Mouse (Mus musculus) left cerebral cortex, postnatal 25 days (tissue): ENCODE data around the gene Mgrn1. TPM values are rescaled to one million over a fixed set of nuclear protein-coding genes. Genes with fewer than 3 reads are reported as not detected.

Source experiments
- DNase-seq, 2 experiments: peaks; one replicate each; pipeline ENCODE4 v3.0.0; 2022; ENCODE audit warnings: low spot score in 2 of 2, mixed read lengths in 1 of 2
- intact Hi-C: fragments of 180-260 bp; cut with DNase I; formaldehyde crosslinking; loops from one replicate; pipeline ENCODE4 v1.15.1; 2025
- total RNA-seq, 2 experiments: library from RNA; stranded (reverse); gene quantifications; 2 replicates each; pipeline ENCODE4 v1.2.3; 2021

The Mgrn1 gene
- total RNA-seq, 2 experiments from 2014 or later, result 200 to 206 TPM

GRCm38 (mm10) chr16:4964731-4965391, 78.8 kb downstream of the Mgrn1 start:
- intact Hi-C loops, result loop anchor here (2.0 kb wide), 3 partner anchors 48 to 84 kb away; partner anchors contain the start of genes Glyr1, Mgrn1 and Rogdi
- DNase-seq, result no peak

- no peak for DNase-seq
- intact Hi-C loops, result loop anchor here (2.0 kb wide), 3 partner anchors 47 to 83 kb away; partner anchors contain the start of genes Glyr1, Mgrn1 and Rogdi
Measured at GRCm38 (mm10) chr16:4965392-4966129, 79.5 kb downstream of the Mgrn1 start.

GRCm38 (mm10) chr16:4968426-4968825, 82.4 kb downstream of the Mgrn1 start:
- intact Hi-C loops, result no loop called here
- DNase-seq, result no peak

GRCm38 (mm10) chr16:4969055-4969843, 83.2 kb downstream of the Mgrn1 start:
- intact Hi-C loops, result no loop called here
- DNase-seq, result no peak

- no peak for DNase-seq
- intact Hi-C loops, result no loop called here
Measured at GRCm38 (mm10) chr16:4971626-4972025, 85.6 kb downstream of the Mgrn1 start.

GRCm38 (mm10) chr16:4974521-4974920, 88.5 kb downstream of the Mgrn1 start:
- intact Hi-C loops, result no loop called here
- DNase-seq, result no peak

- intact Hi-C loops, result loop anchor here (2.0 to 5.0 kb wide), 2 partner anchors 37 to 171 kb away; partner anchors contain the start of genes Rogdi and Sec14l5
Measured at GRCm38 (mm10) chr16:4976180-4976579, 90.1 kb downstream of the Mgrn1 start.

GRCm38 (mm10) chr16:4978275-4979051, 92.4 kb downstream of the Mgrn1 start:
- intact Hi-C loops, result loop anchor here (5.0 kb wide), 1 partner anchor 169 kb away; the partner anchor contains the start of gene Sec14l5
- peak; percentile 52 to 83 for DNase-seq

More at GRCm38 (mm10) chr16:4976180-4976579, 90.1 kb downstream of the Mgrn1 start:
- peak; percentile 47 to 48 for DNase-seq

GRCm38 (mm10) chr16:4979755-4980380, 93.8 kb downstream of the Mgrn1 start:
- intact Hi-C loops, result loop anchor here (5.0 kb wide), 1 partner anchor 167 kb away; the partner anchor contains the start of gene Sec14l5
- no peak for DNase-seq

GRCm38 (mm10) chr16:4984717-4985116, 98.7 kb downstream of the Mgrn1 start:
- intact Hi-C loops, result no loop called here
- DNase-seq, result no peak

Other genes with a start within 250 kb of the Mgrn1 start
- gene Vasn, start 246.3 kb upstream of the Mgrn1 start, total RNA-seq, result 1 to 10 TPM; 7.5 to 9.9 TPM
- gene Dnaja3, start 246.3 kb upstream of the Mgrn1 start, total RNA-seq, result 10 to 100 TPM; 62.2 to 63.3 TPM
- 10 to 100 TPM; 82.0 to 92.7 TPM for gene Coro7, start 206.5 kb upstream of the Mgrn1 start, total RNA-seq
- gene Nmral1, start 166.9 kb upstream of the Mgrn1 start, total RNA-seq, result 10 to 100 TPM in 1 of 2 experiments, 1 to 10 TPM in 1; 9.6 to 10.5 TPM
- 10 to 100 TPM; 79.0 to 80.3 TPM for gene Hmox2, start 159.9 kb upstream of the Mgrn1 start, total RNA-seq
- gene Cdip1, start 96.0 kb upstream of the Mgrn1 start, total RNA-seq, result 100 to 1,000 TPM; 193 to 204 TPM
- gene 4930562C15Rik, start 50.8 kb upstream of the Mgrn1 start, total RNA-seq, result not detected
- 10 to 100 TPM; 86.6 to 88.2 TPM for gene Ubald1, start 5.9 kb upstream of the Mgrn1 start, total RNA-seq
- gene Nudt16l1, start 52.5 kb downstream of the Mgrn1 start, total RNA-seq, result 10 to 100 TPM; 72.4 TPM
- 10 to 100 TPM; 54.9 to 61.8 TPM for gene Anks3, start 78.0 kb downstream of the Mgrn1 start, total RNA-seq
- not detected for gene Sept12, start 111.6 kb downstream of the Mgrn1 start, total RNA-seq
- gene Smim22, start 121.0 kb downstream of the Mgrn1 start, total RNA-seq, result not detected
- 100 to 1,000 TPM; 195 to 210 TPM for gene Rogdi, start 127.3 kb downstream of the Mgrn1 start, total RNA-seq
- gene Glyr1, start 163.6 kb downstream of the Mgrn1 start, total RNA-seq, result 100 to 1,000 TPM; 145 to 151 TPM
- 10 to 100 TPM; 43.3 to 48.2 TPM for gene Ubn1, start 163.8 kb downstream of the Mgrn1 start, total RNA-seq
- gene Ppl, start 246.2 kb downstream of the Mgrn1 start, total RNA-seq, result under 1 TPM; 0.32 to 0.34 TPM